Mouse (Mus musculus) ES-E14 (cell line): ENCODE data around the gene Fras1. TPM values are rescaled to one million over a fixed set of nuclear protein-coding genes. Genes with fewer than 3 reads are reported as not detected.

Source experiments
- DNase-seq: peaks from one replicate; pipeline ENCODE4 v3.0.0-alpha.2; 2013; ENCODE audit warnings: low read depth, low spot score
- H3K27ac ChIP-seq: 2 replicates; pipeline ENCODE4 v1.5.1; 2012; ENCODE audit warnings: low read depth, mild to moderate bottlenecking, low read length, moderate library complexity, mixed read lengths; ENCODE audit not compliant: poor library complexity, insufficient read depth, severe bottlenecking
- H3K36me3 ChIP-seq: 2 replicates; pipeline ENCODE4 v1.6.1; 2012; ENCODE audit warnings: mild to moderate bottlenecking, low read length, moderate library complexity, mixed read lengths; ENCODE audit not compliant: control insufficient read depth, poor library complexity, insufficient read depth, severe bottlenecking
- H3K4me1 ChIP-seq, 2 experiments: fragments of 150-350 bp in 1 of 2; sonication (generic) in 1 of 2; 2 replicates each; pipeline ENCODE4 v1.6.1; 2012; ENCODE audit warnings: low read length in 2 of 2, mild to moderate bottlenecking in 1 of 2, mixed read lengths in 1 of 2; ENCODE audit not compliant: control insufficient read depth in 2 of 2, insufficient read depth in 2 of 2, poor library complexity in 1 of 2
- H3K4me3 ChIP-seq, 2 experiments: fragments of 150-350 bp in 1 of 2; sonication (generic) in 1 of 2; 2 replicates each; pipeline ENCODE4 v1.5.1; 2012; ENCODE audit warnings: low read length in 2 of 2, low read depth in 1 of 2, mild to moderate bottlenecking in 1 of 2, mixed read lengths in 1 of 2; ENCODE audit not compliant: insufficient read depth in 1 of 2, poor library complexity in 1 of 2, severe bottlenecking in 1 of 2
- H3K9ac ChIP-seq: 2 replicates; pipeline ENCODE4 v1.6.1; 2012; ENCODE audit warnings: low read depth, mild to moderate bottlenecking, low read length, mixed read lengths; ENCODE audit not compliant: poor library complexity, insufficient read depth, severe bottlenecking
- H3K9me3 ChIP-seq: fragments of 150-350 bp; sonication (generic); 2 replicates; pipeline ENCODE4 v1.6.1; 2012; ENCODE audit warnings: low read depth, mild to moderate bottlenecking, low read length; ENCODE audit not compliant: control insufficient read depth, insufficient read depth
- CHD2 ChIP-seq: IDR thresholded peaks from 2 replicates; pipeline ENCODE4 v1.6.1; 2014; ENCODE audit warnings: mild to moderate bottlenecking, low read depth, low read length, inconsistent platforms
- HCFC1 ChIP-seq: IDR thresholded peaks from 2 replicates; pipeline ENCODE4 v1.6.1; 2012; ENCODE audit warnings: low read length, inconsistent platforms, borderline replicate concordance; ENCODE audit not compliant: insufficient read depth
- MAFK ChIP-seq: IDR thresholded peaks from 2 replicates; pipeline ENCODE4 v1.6.1; 2014; ENCODE audit warnings: mild to moderate bottlenecking, low read depth, low read length, inconsistent platforms; ENCODE audit not compliant: insufficient read depth
- ZC3H11A ChIP-seq: IDR thresholded peaks from 2 replicates; pipeline ENCODE4 v1.6.1; 2012; ENCODE audit warnings: low read depth, mild to moderate bottlenecking, inconsistent platforms, low read length, borderline replicate concordance
- ZNF384 ChIP-seq: IDR thresholded peaks from 2 replicates; pipeline ENCODE4 v1.6.1; 2012; ENCODE audit warnings: low read depth, low read length, inconsistent platforms
- in situ Hi-C, 2 experiments: fragments of 600-800 bp; cut with MboI; formaldehyde crosslinking; loops; one replicate each; pipeline ENCODE4 v1.15.1; 2025; ENCODE audit warnings: low sequenced_read_pairs in 2 of 2, inconsistent platforms in 1 of 2; ENCODE audit not compliant: unreplicated experiment in 2 of 2
- total RNA-seq: library from RNA; depleted of rRNA; stranded (reverse); fragments of 300-350 nt; gene quantifications from 2 replicates; pipeline ENCODE4 v1.2.3, GENCODE M21; 2012

The Fras1 gene
- total RNA-seq, 1 experiment: 1.6 TPM

- Histone ChIP-seq H3K27ac (no peak overlapping the region), H3K4me3 (no peak overlapping the region), H3K36me3 (no peaks in the 10 kb centered on the region), H3K9ac (no peak overlapping the region), H3K4me1 (no peaks in the 10 kb centered on the region), H3K9me3 (no peaks in the 10 kb centered on the region)
- in situ Hi-C loops: loop anchor here in 1 of 2 experiments (25.0 kb wide), 1 partner anchor 107 kb away; no protein-coding TSS in a partner anchor
- no peak for TF ChIP-seq CHD2
- TF ChIP-seq MAFK: no peak
- no peak for TF ChIP-seq HCFC1
- TF ChIP-seq ZC3H11A: no peak
- TF ChIP-seq ZNF384: no peak
- no peak for DNase-seq
Measured at GRCm38 (mm10) chr5:96629851-96630250, 256.1 kb downstream of the Fras1 start.

GRCm38 (mm10) chr5:96635146-96635862 lies 261.5 kb downstream of the Fras1 start:
- H3K4me1 ChIP-seq: no peaks in the 10 kb centered on the region
- no peak for DNase-seq
- H3K9me3 ChIP-seq: no peaks in the 10 kb centered on the region
- no peak overlapping the region for H3K9ac ChIP-seq
- H3K4me3 ChIP-seq: no peak overlapping the region
- in situ Hi-C loops: loop anchor here in 1 of 2 experiments (25.0 kb wide), 1 partner anchor 102 kb away; no protein-coding TSS in a partner anchor
- TF ChIP-seq HCFC1: no peak
- no peak for TF ChIP-seq CHD2
- TF ChIP-seq MAFK: no peak
- TF ChIP-seq ZC3H11A: no peak
- no peak for TF ChIP-seq ZNF384
- no peaks in the 10 kb centered on the region for H3K36me3 ChIP-seq
- H3K27ac ChIP-seq: no peak overlapping the region

GRCm38 (mm10) chr5:96635866-96636265 lies 262.1 kb downstream of the Fras1 start:
- TF ChIP-seq ZC3H11A (no peak), ZNF384 (no peak), MAFK (no peak), HCFC1 (no peak), CHD2 (no peak)
- Histone ChIP-seq H3K36me3 (no peaks in the 10 kb centered on the region), H3K9me3 (no peaks in the 10 kb centered on the region), H3K9ac (no peak overlapping the region), H3K4me1 (no peaks in the 10 kb centered on the region), H3K4me3 (no peak overlapping the region), H3K27ac (no peak overlapping the region)
- no peak for DNase-seq
- in situ Hi-C loops: loop anchor here in 1 of 2 experiments (25.0 kb wide), 1 partner anchor 101 kb away; no protein-coding TSS in a partner anchor

- DNase-seq: no peak
- Histone ChIP-seq H3K9me3 (no peaks in the 10 kb centered on the region), H3K36me3 (no peaks in the 10 kb centered on the region), H3K4me1 (no peaks in the 10 kb centered on the region), H3K27ac (no peak overlapping the region), H3K4me3 (no peak overlapping the region), H3K9ac (no peak overlapping the region)
- TF ChIP-seq MAFK (no peak), ZC3H11A (no peak), CHD2 (no peak), ZNF384 (no peak), HCFC1 (no peak)
- in situ Hi-C loops: loop anchor here in 1 of 2 experiments (25.0 kb wide), 1 partner anchor 98 kb away; no protein-coding TSS in a partner anchor
Measured at GRCm38 (mm10) chr5:96639213-96639910, 265.6 kb downstream of the Fras1 start.
